Mouse (Mus musculus) lung, embryonic 15.5 days (tissue): ENCODE data around the gene Slc20a1. TPM values are rescaled to one million over a fixed set of nuclear protein-coding genes. Genes with fewer than 3 reads are reported as not detected.

ENCODE experiments used
- ATAC-seq: fragments of 200-750 bp; cut with Nextera tagmentation; 2 replicates; pipeline ENCODE4 v1.8.0; 2017; ENCODE audit warnings: moderate number of reproducible peaks, borderline replicate concordance; ENCODE audit not compliant: low FRiP score, low TSS enrichment; ENCODE audit errors: extremely low read depth
- H3K27ac ChIP-seq: fragments of 300-500 bp; sonication (generic); 2 replicates; pipeline ENCODE4 v1.5.1; 2015; ENCODE audit warnings: moderate library complexity, mild to moderate bottlenecking, inconsistent platforms
- H3K27me3 ChIP-seq: fragments of 300-500 bp; sonication (generic); 2 replicates; pipeline ENCODE4 v1.6.1; 2015; ENCODE audit warnings: inconsistent platforms
- H3K36me3 ChIP-seq: fragments of 300-500 bp; sonication (generic); 2 replicates; pipeline ENCODE4 v1.6.1; 2015; ENCODE audit warnings: inconsistent platforms
- H3K4me1 ChIP-seq: fragments of 300-500 bp; sonication (generic); 2 replicates; pipeline ENCODE4 v1.6.1; 2015; ENCODE audit warnings: inconsistent platforms
- H3K4me2 ChIP-seq: fragments of 300-500 bp; sonication (generic); 2 replicates; pipeline ENCODE4 v1.6.1; 2015; ENCODE audit warnings: inconsistent platforms, mild to moderate bottlenecking, moderate library complexity
- H3K4me3 ChIP-seq: fragments of 300-500 bp; sonication (generic); 2 replicates; pipeline ENCODE4 v1.5.1; 2015; ENCODE audit warnings: mild to moderate bottlenecking, inconsistent platforms
- H3K9ac ChIP-seq: fragments of 300-500 bp; sonication (generic); 2 replicates; pipeline ENCODE4 v1.6.1; 2015; ENCODE audit warnings: inconsistent platforms
- H3K9me3 ChIP-seq: fragments of 300-500 bp; sonication (generic); 2 replicates; pipeline ENCODE4 v1.6.1; 2016; ENCODE audit warnings: inconsistent platforms
- WGBS: fragments of 180-500 bp; shearing (Covaris S2); methylation state at CpG from one replicate; pipeline ENCODE4 v1.1.7; 2015; 5-methylcytosine and 5-hydroxymethylcytosine counted together
- polyA plus RNA-seq: library from polyadenylated mRNA; unstranded; fragments of >200 nt; fragmentation: Nextera tagmentation; extraction: Ambion mirVana; gene quantifications from 2 replicates; pipeline ENCODE4 v1.2.1, GENCODE M21; 2015

Gene Slc20a1
- polyA plus RNA-seq, 1 experiment from 2014 or later, result 27.2 TPM

DNA sequence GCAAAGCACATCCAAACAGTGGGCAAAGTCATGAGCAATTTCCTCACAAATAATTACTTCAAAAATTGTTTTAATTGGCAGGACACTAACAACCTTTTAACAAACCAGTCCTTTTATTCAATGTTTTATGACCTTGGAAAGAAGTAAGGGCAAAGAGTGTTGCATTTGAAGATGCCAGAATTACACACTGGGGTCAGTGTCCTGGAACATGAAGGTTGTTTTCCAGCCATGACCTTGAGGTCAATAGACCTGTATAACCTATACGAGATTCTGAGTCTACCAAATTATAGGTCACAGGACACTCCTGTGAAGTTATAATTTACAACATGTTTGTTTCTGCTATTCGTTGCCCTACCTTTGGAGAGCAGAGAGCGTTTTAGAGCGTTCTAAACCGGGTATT is 1.4 kb upstream of the Slc20a1 start:
- H3K4me2 ChIP-seq, result peak overlapping the region; percentile 96; the same call in 1 of the 2 replicates
- H3K27me3 ChIP-seq, result no peaks in the 10 kb centered on the region
- H3K27ac ChIP-seq, result no peak overlapping the region
- no peaks in the 10 kb centered on the region for H3K36me3 ChIP-seq
- 56% methylated on average over 5 of the region's 5 CpGs for WGBS
- H3K9ac ChIP-seq, result no peak overlapping the region
- H3K4me3 ChIP-seq, result 0 out of 2 replicates have a peak overlapping the region, but pooled peaks have one; percentile 97
- ATAC-seq, result no peak
- no peaks in the 10 kb centered on the region for H3K9me3 ChIP-seq
- peaks cover 19% of the 10 kb centered on the region for H3K4me1 ChIP-seq

DNA sequence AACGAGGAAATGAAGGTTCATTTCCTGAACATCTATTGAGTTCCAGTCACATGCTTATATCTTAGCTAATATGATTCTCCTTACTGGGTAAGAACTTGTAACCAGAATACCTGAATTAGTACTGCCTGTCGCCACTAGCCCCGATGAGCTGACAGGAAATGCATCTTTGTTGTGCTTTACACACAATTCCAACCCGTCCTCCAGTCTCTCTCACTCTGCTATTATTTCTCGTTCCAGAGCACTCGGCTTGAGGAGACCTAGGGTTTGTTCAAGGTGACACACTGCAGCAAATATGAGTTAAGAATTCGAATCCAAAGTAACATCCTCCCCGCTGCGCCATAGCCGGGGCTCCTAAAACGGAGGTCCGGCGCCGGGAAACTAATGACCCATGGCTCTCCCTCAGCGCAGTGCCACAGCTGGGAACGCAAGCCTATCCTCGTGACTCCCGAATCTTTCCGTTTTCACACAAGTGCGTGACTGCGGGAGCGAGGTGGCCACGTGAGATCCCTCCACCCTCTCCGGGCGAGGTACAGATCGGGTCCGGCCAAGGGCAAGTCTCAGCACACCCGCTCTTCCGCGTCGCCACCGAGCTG is 625 bp upstream of the Slc20a1 start:
- peak overlapping the region; percentile 61 for H3K27ac ChIP-seq
- H3K4me2 ChIP-seq, result peak overlapping the region; percentile 96
- peaks cover 7% of the 10 kb centered on the region; the same call in 1 of the 2 replicates for H3K36me3 ChIP-seq
- no peaks in the 10 kb centered on the region for H3K27me3 ChIP-seq
- no peaks in the 10 kb centered on the region for H3K9me3 ChIP-seq
- no peak; the same call in 1 of the 2 replicates for ATAC-seq
- WGBS, result under 1% methylated on average over 32 of the region's 32 CpGs
- H3K4me1 ChIP-seq, result peaks cover 19% of the 10 kb centered on the region
- H3K4me3 ChIP-seq, result peak overlapping the region; percentile 97
- H3K9ac ChIP-seq, result peak overlapping the region; percentile 79

DNA sequence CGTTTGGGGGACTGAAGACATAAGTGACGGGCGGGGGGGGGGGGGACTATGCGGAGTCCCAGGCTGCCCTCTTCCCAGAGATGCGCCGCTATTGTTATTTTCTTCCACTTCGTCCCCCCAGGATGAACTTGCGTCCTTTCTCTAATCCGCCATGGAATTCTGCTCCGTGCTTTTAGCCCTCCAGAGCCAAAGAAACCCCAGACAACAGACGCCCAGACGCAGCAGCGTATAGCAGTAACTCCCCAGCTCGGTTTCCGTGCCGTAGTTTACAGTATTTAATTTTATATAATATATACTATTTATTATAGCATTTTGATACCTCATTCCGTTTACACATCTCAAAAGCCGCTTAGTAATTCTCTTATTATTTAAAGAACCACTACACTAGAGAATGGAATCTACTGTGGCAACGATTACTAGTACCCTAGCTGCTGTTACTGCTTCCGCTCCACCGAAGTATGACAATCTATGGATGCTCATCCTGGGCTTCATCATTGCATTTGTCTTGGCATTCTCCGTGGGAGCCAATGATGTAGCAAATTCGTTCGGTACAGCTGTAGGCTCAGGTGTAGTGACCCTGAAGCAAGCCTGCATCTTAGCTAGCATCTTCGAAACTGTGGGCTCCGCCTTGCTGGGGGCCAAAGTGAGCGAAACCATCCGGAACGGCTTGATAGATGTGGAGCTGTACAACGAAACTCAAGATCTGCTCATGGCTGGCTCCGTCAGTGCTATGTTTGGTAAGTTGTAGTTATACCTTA is 943 bp downstream of the Slc20a1 start:
- H3K4me2 ChIP-seq, result peak overlapping the region; percentile 96
- no peaks in the 10 kb centered on the region for H3K9me3 ChIP-seq
- peaks cover 21% of the 10 kb centered on the region for H3K36me3 ChIP-seq
- H3K27me3 ChIP-seq, result no peaks in the 10 kb centered on the region
- 13% methylated on average over 29 of the region's 31 CpGs for WGBS
- H3K27ac ChIP-seq, result peak overlapping the region; percentile 84; the same call in 1 of the 2 replicates
- H3K4me3 ChIP-seq, result peak overlapping the region; percentile 97
- H3K4me1 ChIP-seq, result peaks cover 19% of the 10 kb centered on the region
- H3K9ac ChIP-seq, result peak overlapping the region; percentile 97
- peak; percentile 4; the same call in 1 of the 2 replicates for ATAC-seq

DNA sequence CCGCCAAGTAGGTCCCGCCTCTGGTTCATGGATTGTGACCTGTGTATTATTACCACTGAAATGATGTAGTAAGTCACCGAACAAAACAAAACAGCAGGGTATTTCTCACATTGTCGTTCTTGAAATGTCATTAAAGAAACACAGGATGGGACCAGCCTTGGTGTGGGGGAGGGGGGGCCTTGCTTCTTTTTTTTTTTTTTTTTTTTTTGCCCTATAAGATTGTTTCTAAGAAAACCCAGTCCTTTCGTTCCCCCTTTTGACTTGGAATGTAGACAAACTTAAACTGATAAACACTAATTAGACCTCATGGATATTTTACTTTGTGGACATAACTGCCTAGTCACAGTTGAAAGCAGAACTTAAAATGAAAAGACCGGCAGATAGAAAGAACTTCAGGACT is 6.4 kb downstream of the Slc20a1 start:
- no peak for ATAC-seq
- peaks cover 8% of the 10 kb centered on the region for H3K4me1 ChIP-seq
- WGBS, result 82% methylated on average over 6 of the region's 6 CpGs
- H3K4me3 ChIP-seq, result no peak overlapping the region
- no peak overlapping the region for H3K9ac ChIP-seq
- H3K36me3 ChIP-seq, result peaks cover 74% of the 10 kb centered on the region
- H3K27me3 ChIP-seq, result no peaks in the 10 kb centered on the region
- H3K27ac ChIP-seq, result no peak overlapping the region
- H3K9me3 ChIP-seq, result no peaks in the 10 kb centered on the region
- no peak overlapping the region for H3K4me2 ChIP-seq

DNA sequence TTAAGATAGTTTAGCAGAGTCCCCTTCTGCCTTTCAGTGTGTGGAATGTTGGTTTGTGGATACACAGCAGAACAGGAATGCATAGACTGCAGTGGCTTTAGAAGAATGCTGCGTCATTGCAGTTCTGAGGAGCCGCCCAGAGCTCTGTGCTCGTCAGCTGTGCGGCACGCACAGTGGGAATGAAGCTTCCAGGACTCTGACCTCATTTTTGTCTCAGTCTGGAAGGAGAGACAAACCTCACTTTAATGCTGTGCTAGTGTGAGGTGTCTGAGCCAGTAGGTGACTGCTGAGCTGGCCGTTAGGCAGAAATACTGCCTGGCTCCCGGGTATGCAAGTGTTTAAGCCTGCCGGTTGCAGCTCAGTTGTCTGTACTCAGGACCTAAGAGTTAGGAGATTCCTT is 8.3 kb downstream of the Slc20a1 start:
- Histone ChIP-seq H3K4me2 (no peak overlapping the region), H3K27me3 (no peaks in the 10 kb centered on the region), H3K36me3 (peaks cover 89% of the 10 kb centered on the region), H3K9me3 (no peaks in the 10 kb centered on the region), H3K9ac (no peak overlapping the region), H3K4me1 (no peaks in the 10 kb centered on the region), H3K4me3 (no peak overlapping the region), H3K27ac (no peak overlapping the region)
- WGBS, result 89% methylated on average over 8 of the region's 8 CpGs
- no peak for ATAC-seq

DNA sequence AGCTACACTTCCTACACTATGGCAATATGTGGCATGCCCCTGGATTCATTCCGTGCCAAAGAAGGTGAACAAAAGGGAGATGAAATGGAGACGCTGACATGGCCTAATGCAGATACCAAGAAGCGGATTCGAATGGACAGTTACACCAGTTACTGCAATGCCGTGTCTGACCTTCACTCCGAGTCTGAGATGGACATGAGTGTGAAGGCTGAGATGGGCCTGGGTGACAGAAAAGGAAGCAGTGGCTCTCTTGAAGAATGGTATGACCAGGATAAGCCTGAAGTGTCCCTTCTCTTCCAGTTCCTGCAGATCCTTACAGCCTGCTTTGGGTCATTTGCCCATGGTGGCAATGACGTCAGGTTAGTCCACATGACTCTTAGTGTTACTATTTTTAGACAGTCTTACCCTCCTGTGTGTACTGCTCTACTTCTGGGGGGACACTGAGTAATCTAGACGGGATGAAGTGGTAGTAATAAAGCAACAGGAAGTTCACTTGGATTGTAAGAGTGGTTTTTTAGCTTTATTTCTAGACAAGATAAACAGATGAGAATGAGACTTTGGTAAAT is 9.7 kb downstream of the Slc20a1 start:
- ATAC-seq, result no peak
- no peaks in the 10 kb centered on the region for H3K27me3 ChIP-seq
- 82% methylated on average over 8 of the region's 8 CpGs for WGBS
- peaks cover 84% of the 10 kb centered on the region for H3K36me3 ChIP-seq
- H3K4me1 ChIP-seq, result no peaks in the 10 kb centered on the region
- H3K4me3 ChIP-seq, result no peak overlapping the region
- no peak overlapping the region for H3K9ac ChIP-seq
- no peak overlapping the region for H3K4me2 ChIP-seq
- H3K27ac ChIP-seq, result no peak overlapping the region
- no peaks in the 10 kb centered on the region for H3K9me3 ChIP-seq

DNA sequence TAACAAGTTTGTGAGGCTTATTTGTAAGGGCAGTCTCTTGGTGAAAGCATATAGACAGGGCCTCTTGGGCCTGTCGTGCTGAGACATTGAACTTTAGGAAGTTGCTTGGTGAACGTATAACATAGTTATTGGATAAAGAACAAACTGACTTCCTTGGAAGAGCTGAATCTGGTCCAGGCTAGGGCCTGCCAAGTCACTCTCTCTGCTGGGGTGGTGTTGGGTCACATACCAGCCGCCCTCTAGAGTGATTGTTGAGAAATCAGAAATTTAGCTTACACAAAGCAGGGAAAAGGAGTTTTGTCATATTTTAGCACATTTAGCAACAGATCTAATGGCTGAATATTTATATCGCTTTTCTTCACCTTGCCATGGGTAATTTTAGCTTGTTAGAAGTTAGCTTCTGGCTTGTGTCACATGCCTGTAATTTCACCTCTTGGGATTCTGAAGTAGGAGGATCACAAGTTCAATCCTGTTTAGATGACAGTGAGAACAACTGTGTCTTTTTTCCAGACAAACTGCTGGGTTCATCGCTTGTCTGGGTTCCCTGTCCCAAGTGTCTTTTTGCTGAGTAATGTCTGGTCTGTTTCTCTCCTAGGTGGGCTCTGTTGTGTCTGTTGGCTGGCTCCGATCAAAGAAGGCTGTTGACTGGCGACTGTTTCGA is 11.7 kb downstream of the Slc20a1 start:
- Histone ChIP-seq H3K4me1 (no peaks in the 10 kb centered on the region), H3K27me3 (no peaks in the 10 kb centered on the region), H3K27ac (no peak overlapping the region), H3K9ac (no peak overlapping the region), H3K36me3 (peaks cover 64% of the 10 kb centered on the region), H3K9me3 (no peaks in the 10 kb centered on the region), H3K4me2 (no peak overlapping the region), H3K4me3 (no peak overlapping the region)
- no peak for ATAC-seq
- WGBS, result 81% methylated on average over 8 of the region's 8 CpGs

DNA sequence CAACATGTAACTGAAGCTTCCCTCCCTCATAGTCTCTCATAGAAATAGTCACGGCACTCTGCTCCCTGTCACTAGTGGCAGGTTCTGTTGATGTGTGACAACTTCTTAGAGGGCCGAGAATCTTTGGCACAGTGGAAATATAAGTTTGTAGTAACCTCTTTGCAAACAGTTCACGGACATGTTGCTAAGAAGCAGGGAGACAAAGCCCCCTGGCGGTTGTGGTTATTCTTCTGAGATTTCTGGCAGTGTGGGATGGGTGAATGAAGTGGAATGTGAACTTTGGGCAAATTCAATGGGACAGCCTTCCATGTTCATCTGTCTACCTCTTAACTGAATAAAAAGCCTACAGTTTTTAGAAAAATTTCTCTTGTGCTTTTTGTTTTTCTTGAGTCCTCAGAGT is 12.7 kb downstream of the Slc20a1 start:
- Histone ChIP-seq H3K9ac (no peak overlapping the region), H3K27ac (no peak overlapping the region), H3K4me2 (no peak overlapping the region), H3K36me3 (peaks cover 54% of the 10 kb centered on the region), H3K9me3 (no peaks in the 10 kb centered on the region), H3K4me1 (no peaks in the 10 kb centered on the region), H3K4me3 (no peak overlapping the region), H3K27me3 (no peaks in the 10 kb centered on the region)
- WGBS, result 71% methylated on average over 4 of the region's 4 CpGs
- ATAC-seq, result no peak

DNA sequence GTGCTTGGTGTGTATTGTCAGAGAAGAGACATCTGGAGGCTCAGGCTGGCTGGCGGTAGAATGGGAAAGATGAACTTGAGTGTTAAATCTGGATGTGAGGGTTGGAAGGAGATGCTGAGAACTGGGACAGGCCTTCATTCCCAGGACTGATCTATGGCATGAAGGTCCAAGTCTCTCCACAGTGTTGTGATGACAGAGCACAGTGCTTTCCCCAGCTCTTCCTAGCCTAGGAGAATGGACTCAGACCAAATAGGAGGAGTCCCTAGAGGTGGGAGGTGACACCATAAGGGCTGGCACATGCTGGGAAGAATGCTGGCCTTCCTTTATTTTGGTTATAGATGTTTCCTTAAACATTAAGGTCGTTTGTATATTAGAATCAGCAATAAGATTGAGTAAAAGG is 13.4 kb downstream of the Slc20a1 start:
- Histone ChIP-seq H3K27ac (no peak overlapping the region), H3K4me3 (no peak overlapping the region), H3K9ac (no peak overlapping the region), H3K27me3 (no peaks in the 10 kb centered on the region), H3K4me2 (no peak overlapping the region), H3K4me1 (no peaks in the 10 kb centered on the region), H3K36me3 (peaks cover 47% of the 10 kb centered on the region), H3K9me3 (no peaks in the 10 kb centered on the region)
- WGBS, result 53% methylated on average over 2 of the region's 2 CpGs
- ATAC-seq, result no peak

DNA sequence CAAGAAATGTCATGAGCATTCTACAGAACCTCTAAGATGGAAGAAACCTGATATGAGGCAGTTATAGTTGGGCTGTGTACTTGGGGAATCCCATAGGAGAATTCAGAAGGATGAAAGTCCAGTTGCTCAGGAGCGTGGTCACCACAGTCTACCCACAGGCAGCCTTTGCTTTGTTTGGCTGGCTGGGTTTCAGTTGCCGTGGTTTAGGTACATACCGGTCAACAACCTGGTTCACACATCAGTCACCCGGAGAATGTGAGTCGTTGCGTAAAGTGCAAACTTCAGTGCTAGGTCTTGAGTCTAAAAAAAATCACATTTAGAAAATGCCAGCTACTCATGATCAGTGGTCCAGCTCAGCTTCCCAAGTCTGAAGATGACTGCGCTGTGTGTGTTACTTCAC is 14.0 kb downstream of the Slc20a1 start:
- H3K9me3 ChIP-seq, result no peaks in the 10 kb centered on the region
- no peak overlapping the region for H3K27ac ChIP-seq
- H3K4me2 ChIP-seq, result no peak overlapping the region
- H3K4me1 ChIP-seq, result no peaks in the 10 kb centered on the region
- no peak overlapping the region for H3K9ac ChIP-seq
- H3K4me3 ChIP-seq, result no peak overlapping the region
- no peak for ATAC-seq
- 86% methylated on average over 7 of the region's 7 CpGs for WGBS
- no peaks in the 10 kb centered on the region for H3K27me3 ChIP-seq
- H3K36me3 ChIP-seq, result peaks cover 41% of the 10 kb centered on the region

DNA sequence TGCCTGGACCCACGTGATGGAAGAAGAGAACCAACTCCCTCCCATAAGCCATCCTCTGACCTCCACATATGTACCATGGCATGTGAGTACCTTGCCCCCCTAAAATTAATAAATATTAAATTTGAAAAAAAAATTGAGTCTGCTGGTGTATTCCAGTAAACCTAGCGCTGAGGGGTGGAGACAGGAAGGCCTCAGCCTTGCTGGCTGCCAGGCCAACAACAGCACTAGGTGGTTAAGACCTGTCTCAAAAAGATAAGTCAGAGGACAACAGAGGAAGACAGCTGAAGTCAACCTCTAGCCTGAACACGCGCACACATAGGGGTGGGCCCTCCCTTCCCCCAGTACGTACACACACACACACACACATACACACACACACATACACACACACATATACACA is 16.2 kb downstream of the Slc20a1 start:
- Histone ChIP-seq H3K27me3 (no peaks in the 10 kb centered on the region), H3K4me1 (no peaks in the 10 kb centered on the region), H3K36me3 (peaks cover 20% of the 10 kb centered on the region), H3K4me3 (no peak overlapping the region), H3K4me2 (no peak overlapping the region), H3K9ac (no peak overlapping the region), H3K9me3 (no peaks in the 10 kb centered on the region), H3K27ac (no peak overlapping the region)
- 85% methylated on average over 5 of the region's 5 CpGs for WGBS
- ATAC-seq, result no peak
